Mouse (Mus musculus) hindbrain, postnatal 0 days (tissue): ENCODE data around the gene Tcam1. TPM values are rescaled to one million over a fixed set of nuclear protein-coding genes. Genes with fewer than 3 reads are reported as not detected.

Source experiments
- ATAC-seq: fragments of 200-750 bp; cut with Nextera tagmentation; 2 replicates; pipeline ENCODE4 v1.8.0; 2017; ENCODE audit warnings: mild to moderate bottlenecking, moderate TSS enrichment, moderate library complexity
- DNase-seq: peaks from one replicate; pipeline ENCODE4 v3.0.0-alpha.2; 2015; ENCODE audit warnings: low spot score
- H3K27ac ChIP-seq: fragments of 300-500 bp; sonication (generic); 2 replicates; pipeline ENCODE4 v1.5.1; 2014; ENCODE audit warnings: mild to moderate bottlenecking
- H3K27me3 ChIP-seq: fragments of 300-500 bp; sonication (generic); 2 replicates; pipeline ENCODE4 v1.6.1; 2014; ENCODE audit warnings: low read length, mixed read lengths; ENCODE audit not compliant: insufficient read depth
- H3K36me3 ChIP-seq: fragments of 300-500 bp; sonication (generic); 2 replicates; pipeline ENCODE4 v1.6.1; 2014; ENCODE audit warnings: low read length, mixed read lengths; ENCODE audit not compliant: insufficient read depth
- H3K4me1 ChIP-seq: fragments of 300-500 bp; sonication (generic); 2 replicates; pipeline ENCODE4 v1.6.1; 2014; ENCODE audit warnings: antibody characterized with exemption, low read length, mixed read lengths; ENCODE audit not compliant: insufficient read depth
- H3K4me2 ChIP-seq: fragments of 300-500 bp; sonication (generic); 2 replicates; pipeline ENCODE4 v1.6.1; 2014; ENCODE audit warnings: low read depth, mild to moderate bottlenecking, low read length, moderate library complexity, mixed read lengths
- H3K4me3 ChIP-seq: fragments of 300-500 bp; sonication (generic); 2 replicates; pipeline ENCODE4 v1.5.1; 2014; ENCODE audit warnings: low read length
- H3K9ac ChIP-seq: fragments of 300-500 bp; sonication (generic); replicated peaks from 2 replicates; pipeline ENCODE4 v1.6.1; 2014; ENCODE audit warnings: mild to moderate bottlenecking, low read length, moderate library complexity, mixed read lengths
- H3K9me3 ChIP-seq: fragments of 300-500 bp; sonication (generic); 2 replicates; pipeline ENCODE4 v1.6.1; 2016; ENCODE audit warnings: low read length, mixed read lengths
- CTCF ChIP-seq: IDR thresholded peaks from 2 replicates; pipeline ENCODE4 v1.5.1; 2016; ENCODE audit warnings: antibody characterized with exemption, control low read depth, low read depth
- WGBS: fragments of 180-500 bp; shearing (Covaris S2); extraction: QIAGEN DNeasy Blood & Tissue Kit; methylation state at CpG from one replicate; pipeline ENCODE4 v1.1.7; 2014; 5-methylcytosine and 5-hydroxymethylcytosine counted together
- polyA plus RNA-seq: library from polyadenylated mRNA; unstranded; fragments of >200 nt; fragmentation: Nextera tagmentation; extraction: Ambion mirVana; gene quantifications from 2 replicates; pipeline ENCODE4 v1.2.1, GENCODE M21; 2015
- total RNA-seq: library from RNA; depleted of rRNA; stranded (reverse); fragments of >200 nt; gene quantifications from 2 replicates; pipeline ENCODE4 v1.2.3, GENCODE M21; 2014

Tcam1 gene
- total and polyA plus RNA-seq, 2 experiments from 2014 or later = 0.05 to 0.19 TPM

DNA sequence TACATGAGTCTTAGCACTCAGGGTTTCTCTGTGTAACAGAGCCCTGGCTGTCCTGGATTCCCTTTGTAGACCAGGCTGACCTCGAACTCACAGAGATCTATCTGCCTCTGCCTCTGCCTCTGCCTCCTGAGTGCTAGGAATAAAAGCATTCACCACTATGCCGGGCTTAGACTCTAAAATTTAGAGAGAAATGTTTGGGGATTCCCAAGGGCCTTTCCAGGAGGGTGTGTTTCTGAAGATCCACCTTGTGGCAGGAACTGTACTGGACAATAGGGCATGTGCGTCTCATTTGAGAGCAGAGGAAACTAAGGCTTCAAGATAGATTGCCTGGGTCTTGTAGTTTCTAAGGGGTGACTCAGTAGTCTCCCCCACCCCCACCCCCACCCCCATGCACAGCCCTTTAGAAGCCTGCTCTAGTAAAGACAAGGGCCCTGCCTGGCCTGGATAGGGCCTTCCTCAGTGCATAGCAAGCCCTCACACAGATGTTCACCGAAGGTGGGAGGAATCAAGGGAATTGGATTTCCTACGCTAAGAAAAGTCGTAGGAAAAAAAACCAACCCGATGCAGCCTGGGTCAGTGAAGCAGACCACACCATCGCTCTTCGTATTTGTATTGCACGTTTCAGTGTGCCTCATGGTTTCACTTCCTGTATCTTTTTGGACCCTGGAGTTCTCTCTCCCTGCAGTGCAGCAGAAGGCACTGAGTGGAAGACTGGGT is 29.0 kb downstream of the Tcam1 start:
- Histone ChIP-seq H3K9ac (no peak overlapping the region), H3K27me3 (no peaks in the 10 kb centered on the region), H3K4me2 (no peak overlapping the region), H3K4me1 (no peaks in the 10 kb centered on the region), H3K4me3 (no peak overlapping the region), H3K9me3 (no peaks in the 10 kb centered on the region), H3K36me3 (no peaks in the 10 kb centered on the region), H3K27ac (no peak overlapping the region)
- TF ChIP-seq CTCF = no peak
- DNase-seq = no peak
- 77% methylated on average over 10 of the region's 10 CpGs for WGBS
- ATAC-seq = no peak

DNA sequence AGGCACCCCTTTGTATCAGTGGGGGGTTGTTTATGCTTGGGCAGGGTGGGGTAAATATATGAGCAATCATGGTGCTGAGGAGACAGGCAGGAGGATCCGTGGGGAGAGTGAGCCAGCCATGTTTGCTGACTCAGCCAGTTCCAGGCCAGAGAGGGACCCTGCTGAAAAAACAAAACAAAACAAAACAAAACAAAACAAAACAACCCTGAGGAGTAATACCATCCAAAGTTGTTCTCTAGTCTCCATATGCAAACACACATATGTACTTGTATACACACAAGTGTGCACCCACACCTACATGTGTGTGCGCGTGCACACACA is 29.6 kb downstream of the Tcam1 start:
- WGBS = 83% methylated on average over 3 of the region's 3 CpGs
- H3K4me3 ChIP-seq = no peak overlapping the region
- no peak for ATAC-seq

GRCm38 (mm10) chr11:106306758-106307157 is 30.3 kb downstream of the Tcam1 start:
- Histone ChIP-seq H3K27me3 (no peaks in the 10 kb centered on the region), H3K9me3 (no peaks in the 10 kb centered on the region), H3K9ac (no peak overlapping the region), H3K36me3 (no peaks in the 10 kb centered on the region), H3K4me2 (no peak overlapping the region), H3K4me1 (no peaks in the 10 kb centered on the region), H3K27ac (no peak overlapping the region), H3K4me3 (no peak overlapping the region)
- TF ChIP-seq CTCF = no peak
- DNase-seq = no peak
- no peak for ATAC-seq
- 79% methylated on average over 9 of the region's 9 CpGs for WGBS

More for the DNA sequence above, 29.6 kb downstream of the Tcam1 start:
- Histone ChIP-seq H3K27ac (no peak overlapping the region), H3K4me1 (no peaks in the 10 kb centered on the region), H3K9ac (no peak overlapping the region), H3K27me3 (no peaks in the 10 kb centered on the region), H3K36me3 (no peaks in the 10 kb centered on the region), H3K4me2 (no peak overlapping the region), H3K9me3 (no peaks in the 10 kb centered on the region)
- DNase-seq = no peak
- no peak for TF ChIP-seq CTCF

GRCm38 (mm10) chr11:106307432-106307831 is 31.0 kb downstream of the Tcam1 start:
- no peak for ATAC-seq
- DNase-seq = no peak
- no peak overlapping the region for H3K9ac ChIP-seq
- no peak overlapping the region for H3K27ac ChIP-seq
- TF ChIP-seq CTCF = no peak
- no peak overlapping the region for H3K4me2 ChIP-seq
- H3K4me3 ChIP-seq = no peak overlapping the region
- no peaks in the 10 kb centered on the region for H3K36me3 ChIP-seq
- 77% methylated on average over 5 of the region's 5 CpGs for WGBS
- H3K9me3 ChIP-seq = no peaks in the 10 kb centered on the region
- no peaks in the 10 kb centered on the region for H3K27me3 ChIP-seq
- H3K4me1 ChIP-seq = no peaks in the 10 kb centered on the region

DNA sequence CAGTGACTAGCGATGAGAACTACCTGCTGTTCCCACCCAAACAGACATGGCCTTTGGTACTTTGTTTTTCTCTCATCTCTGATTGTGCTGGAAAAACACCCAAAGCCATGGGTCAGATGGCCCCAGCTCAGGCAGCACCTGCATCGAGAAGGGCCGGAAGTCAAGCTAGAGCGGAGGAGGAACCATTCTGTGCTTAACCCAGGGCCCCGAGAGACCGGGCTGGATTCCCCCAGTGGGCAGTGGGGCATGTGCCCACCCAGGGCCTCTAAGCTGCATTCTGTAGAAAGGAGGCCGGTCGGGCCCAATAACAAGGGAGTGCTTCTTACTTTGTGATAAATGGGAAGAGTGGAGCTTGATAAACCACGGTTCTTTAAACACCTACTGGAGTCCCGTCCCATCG is 31.7 kb downstream of the Tcam1 start:
- WGBS = 81% methylated on average over 11 of the region's 11 CpGs
- Histone ChIP-seq H3K9me3 (no peaks in the 10 kb centered on the region), H3K36me3 (no peaks in the 10 kb centered on the region), H3K27ac (no peak overlapping the region), H3K4me2 (no peak overlapping the region), H3K4me1 (no peaks in the 10 kb centered on the region), H3K27me3 (no peaks in the 10 kb centered on the region), H3K9ac (no peak overlapping the region), H3K4me3 (no peak overlapping the region)
- TF ChIP-seq CTCF = no peak
- ATAC-seq = no peak
- DNase-seq = no peak

DNA sequence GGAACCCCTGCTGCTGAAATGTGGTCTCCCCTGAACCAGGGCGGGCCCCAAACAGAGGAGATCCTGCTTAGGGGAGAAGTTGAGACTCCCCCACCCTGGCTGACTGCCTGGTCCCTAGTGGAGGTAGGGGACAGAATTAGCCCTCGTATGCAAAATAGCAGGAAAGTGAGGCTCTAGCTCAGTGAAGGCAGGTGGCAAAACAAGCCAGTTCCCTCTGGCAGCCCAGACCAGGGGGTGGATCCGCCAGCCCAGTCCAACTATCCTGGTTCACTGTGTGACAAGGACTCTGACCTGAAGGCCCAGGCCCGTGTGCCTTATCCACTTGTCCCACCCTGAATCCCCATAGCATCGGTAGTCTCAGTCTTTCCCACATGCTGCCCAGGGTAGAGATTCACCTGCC is 33.7 kb downstream of the Tcam1 start:
- WGBS = 69% methylated on average over 5 of the region's 5 CpGs

DNA sequence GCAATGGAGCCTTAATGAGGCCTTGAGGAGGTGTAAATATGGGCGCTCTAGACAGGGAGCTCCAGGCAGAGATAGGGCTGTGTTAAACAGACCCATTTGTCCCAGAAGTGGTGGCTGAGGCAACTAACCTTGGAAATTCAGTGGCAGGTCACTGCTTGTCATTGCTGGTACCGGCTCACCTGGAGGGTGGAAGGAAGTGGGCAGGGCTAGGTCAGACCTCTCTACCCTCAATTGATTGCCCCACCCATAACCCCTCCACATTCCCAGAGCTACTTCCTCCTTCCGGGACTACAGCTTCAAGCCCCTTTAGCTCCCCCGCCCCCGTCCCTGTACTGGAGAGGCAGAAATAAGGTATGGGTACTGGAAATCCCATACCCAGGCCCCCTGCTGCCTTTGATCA is 37.1 kb downstream of the Tcam1 start:
- no peak for DNase-seq
- no peak overlapping the region for H3K4me3 ChIP-seq
- no peak overlapping the region for H3K9ac ChIP-seq
- no peaks in the 10 kb centered on the region for H3K4me1 ChIP-seq
- 83% methylated on average over 5 of the region's 5 CpGs for WGBS
- H3K9me3 ChIP-seq = no peaks in the 10 kb centered on the region
- no peak overlapping the region for H3K27ac ChIP-seq
- no peak for ATAC-seq
- no peak overlapping the region for H3K4me2 ChIP-seq
- no peaks in the 10 kb centered on the region for H3K27me3 ChIP-seq
- TF ChIP-seq CTCF = no peak
- no peaks in the 10 kb centered on the region for H3K36me3 ChIP-seq

More for the DNA sequence above, 33.7 kb downstream of the Tcam1 start:
- H3K27me3 ChIP-seq = no peaks in the 10 kb centered on the region
- no peaks in the 10 kb centered on the region for H3K36me3 ChIP-seq
- H3K9ac ChIP-seq = no peak overlapping the region
- no peaks in the 10 kb centered on the region for H3K4me1 ChIP-seq
- no peak overlapping the region for H3K4me3 ChIP-seq
- DNase-seq (no peak), ATAC-seq (no peak)
- no peak overlapping the region for H3K4me2 ChIP-seq
- H3K9me3 ChIP-seq = no peaks in the 10 kb centered on the region
- TF ChIP-seq CTCF = no peak
- H3K27ac ChIP-seq = no peak overlapping the region
